10 mouse cellular contexts compared by ENCODE assay signal in genomic region chr2:151999669-152000290, GRCm38 (mm10). TPM values are rescaled to one million over a fixed set of nuclear protein-coding genes. Genes with fewer than 3 reads are reported as not detected.
DNase-seq lines count a peak whose midpoint lies in the region; ATAC-seq lines count a peak whose summit lies in the region.
"Had no signal": no experiment of that assay in that cellular context is flagged by ENCODE, and none has a peak within 500 bp of the region (broad histone marks: within the 10 kb centered on the region; RNA-seq: fewer than 3 reads in every experiment).

No protein-coding gene starts in this region.

- WGBS in limb, embryonic 15.5 days = 14% methylated on average over 20 of the region's 20 CpGs

- DNase-seq in ovary, postnatal 36 days (ENCODE audit: low spot score) = peak; percentile 32
- DNase-seq in ovary, adult 18-20 months (ENCODE audit: low spot score) = no peak
- peak; percentile 72 for DNase-seq in kidney, adult 11 months
- peak; percentile 73 for DNase-seq in urinary bladder, postnatal 14 days (ENCODE audit: low spot score)
- no peak for DNase-seq in layer of hippocampus, adult 11-12 months (ENCODE audit: low spot score)
- no peak for DNase-seq in yolk sac, embryonic 10.5 days (ENCODE audit: low spot score)
- DNase-seq: cerebellum, adult 8-10 months; left cerebral cortex, postnatal 4 days had no signal

- H3K27me3 ChIP-seq in limb, embryonic 15.5 days = peaks cover 64% of the 10 kb centered on the region

- no peak overlapping the region for H3K9ac ChIP-seq in limb, embryonic 15.5 days
- H3K9ac ChIP-seq: neural tube, embryonic 13.5 days had no signal

- H3K4me3 ChIP-seq in limb, embryonic 15.5 days = no peak overlapping the region
- H3K4me3 ChIP-seq: neural tube, embryonic 13.5 days had no signal

- H3K27ac ChIP-seq in limb, embryonic 15.5 days = no peak overlapping the region
- H3K27ac ChIP-seq: neural tube, embryonic 13.5 days had no signal

- H3K4me2 ChIP-seq in limb, embryonic 15.5 days = no peak overlapping the region
- H3K4me2 ChIP-seq: neural tube, embryonic 13.5 days had no signal

- 0 out of 2 replicates have a peak, but pooled peaks have one; percentile 20 for ATAC-seq in limb, embryonic 15.5 days (ENCODE audit: insufficient number of reproducible peaks, low FRiP score, low TSS enrichment, low read depth)

- H3K9me3 ChIP-seq in limb, embryonic 15.5 days = no peaks in the 10 kb centered on the region
- H3K9me3 ChIP-seq: neural tube, embryonic 13.5 days had no signal

- no peaks in the 10 kb centered on the region for H3K36me3 ChIP-seq in limb, embryonic 15.5 days
- H3K36me3 ChIP-seq: neural tube, embryonic 13.5 days had no signal

- H3K4me1 ChIP-seq in limb, embryonic 15.5 days = peaks cover 16% of the 10 kb centered on the region; the same call in 1 of the 2 replicates

RNA-seq across cellular contexts. Expression of gene Slc52a3, which starts 3.5 kb away (rescaled TPM):
- 8.4 and 9.7 TPM in 2 replicates for polyA plus RNA-seq in limb, embryonic 15.5 days (2015; fragmentation: Nextera tagmentation; extraction: Ambion mirVana)

RNA-seq across cellular contexts. Expression of gene Fam110a, which starts 19.8 kb away (rescaled TPM):
- polyA plus RNA-seq in limb, embryonic 15.5 days (2015; fragmentation: Nextera tagmentation; extraction: Ambion mirVana) = 23.3 and 23.4 TPM in 2 replicates

Comparison
In these comparisons a context has a peak if more than half of its experiments do, and no peak if none do; other contexts are left out.
1. DNase-seq: peak in ovary, postnatal 36 days (single experiment), kidney, adult 11 months (single experiment) and urinary bladder, postnatal 14 days (single experiment); none in ovary, adult 18-20 months (single experiment), layer of hippocampus, adult 11-12 months (single experiment) and yolk sac, embryonic 10.5 days (single experiment).